Mouse (Mus musculus): ENCODE results near the gene Zfp97.
"Not testable (repeated sequence)": the region's sequence is repeated elsewhere in the genome, so short reads cannot be mapped to it uniquely, and the experiment has no call there.

Gene Zfp97

DNA sequence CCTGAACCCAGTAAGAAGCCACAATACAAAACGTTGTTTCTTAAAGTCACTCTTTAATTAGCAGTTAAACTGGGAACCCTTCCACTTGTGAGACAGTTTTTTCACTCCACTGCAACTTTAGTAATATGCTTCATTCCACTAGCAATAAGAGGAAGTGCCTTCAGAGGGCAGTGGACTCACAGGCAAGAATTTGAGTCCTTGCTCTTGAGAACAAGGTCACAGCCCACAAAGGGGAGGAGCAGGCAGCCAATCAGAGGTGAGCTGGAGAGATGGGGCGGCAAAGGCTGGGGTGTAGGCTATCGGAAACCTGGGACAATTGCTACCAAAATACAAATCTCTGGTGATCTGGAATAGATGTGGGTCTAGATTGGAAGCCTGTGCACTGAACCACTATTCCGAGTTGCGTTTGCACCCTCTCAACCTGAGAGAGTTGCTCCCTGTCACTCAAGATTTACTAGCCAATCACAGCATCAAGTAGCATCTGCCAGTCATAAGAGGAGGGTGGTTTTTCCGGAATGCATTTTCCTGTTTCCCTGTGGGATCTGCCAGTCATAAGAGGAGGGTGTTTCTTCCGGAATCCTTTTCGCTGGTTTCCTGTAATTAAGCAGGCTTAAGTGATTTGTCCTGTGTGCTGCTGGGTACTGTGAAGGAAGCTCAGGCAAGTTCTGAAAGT, at the start of gene Zfp97:
Gene Zfp97 (plus strand): TSS at position 586 of the 673 bp plus-strand sequence.
- not testable (repeated sequence) for DNase-seq

GRCm38 (mm10) chr17:17178757-17179413, 57.7 kb downstream of the Zfp97 start:
- DNase-seq: not testable (repeated sequence)

GRCm38 (mm10) chr17:17194761-17195160, 73.5 kb downstream of the Zfp97 start:
- DNase-seq: not testable (repeated sequence)

GRCm38 (mm10) chr17:17195178-17195577, 74.0 kb downstream of the Zfp97 start:
- DNase-seq: no peak

GRCm38 (mm10) chr17:17196111-17196510, 74.9 kb downstream of the Zfp97 start:
- DNase-seq: not testable (repeated sequence)

Data from kidney, postnatal 25 days (tissue).